ENCODE assay signal across 18 mouse cellular contexts in the genomic region with DNA sequence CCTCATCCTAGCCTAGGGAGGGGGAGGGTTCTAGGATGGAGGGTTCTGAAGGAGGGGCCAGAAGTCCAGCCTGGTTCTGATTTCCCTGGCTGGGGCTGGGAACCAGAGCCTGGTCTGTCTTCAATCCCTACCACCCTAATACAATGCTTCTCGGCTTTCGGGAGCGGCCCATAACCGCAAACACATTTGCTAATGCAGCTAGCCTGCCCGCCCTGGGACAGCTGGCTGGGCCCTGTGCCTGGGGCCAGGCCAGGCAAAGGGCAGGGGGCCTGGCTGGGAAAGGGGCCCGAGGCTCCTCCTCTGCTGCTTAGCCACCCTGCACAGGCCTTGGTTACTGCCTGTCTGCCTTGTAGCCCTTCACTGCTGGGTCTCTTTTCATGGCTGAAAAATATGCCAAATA.
DNase-seq lines count a peak whose midpoint lies in the region; ATAC-seq and TF ChIP-seq lines count a peak whose summit lies in the region.
"Had no signal": no experiment of that assay in that cellular context is flagged by ENCODE, and none has a peak within 500 bp of the region (broad histone marks: within the 10 kb centered on the region; RNA-seq: fewer than 3 reads in every experiment).

No protein-coding gene starts in this region.

- H3K4me1 ChIP-seq in lung, embryonic 15.5 days = peaks cover 10% of the 10 kb centered on the region; the same call in 1 of the 2 replicates
- peaks cover 37% of the 10 kb centered on the region for H3K4me1 ChIP-seq in embryonic facial prominence, embryonic 10.5 days
- H3K4me1 ChIP-seq in limb, embryonic 10.5 days = peaks cover 47% of the 10 kb centered on the region
- H3K4me1 ChIP-seq: liver, embryonic 13.5 days had no signal

- peak; percentile 26 for DNase-seq in gastrocnemius, adult 2 months
- no peak for DNase-seq in gastrocnemius, postnatal 10 days
- no peak for DNase-seq in lung, postnatal 25 days (ENCODE audit: low spot score)
- peak; percentile 54 for DNase-seq in embryonic facial prominence, embryonic 10.5 days (ENCODE audit: low spot score)
- DNase-seq in limb, embryonic 10.5 days (ENCODE audit: low spot score) = no peak
- no peak for DNase-seq in adrenal gland, adult 18-20 months (ENCODE audit: low spot score in 2 of 2)
- DNase-seq in left cerebral cortex, postnatal 25 days (ENCODE audit: low spot score in 2 of 2) = no peak
- DNase-seq: adrenal gland, postnatal 36 days; cerebellum, postnatal 25 days; heart, adult 18-20 months; heart, postnatal 10 days; kidney, postnatal 4 days; layer of hippocampus, postnatal 36 days; liver, embryonic 13.5 days; right cerebral cortex, postnatal 14 days; thymus, adult 18-20 months had no signal

- TF ChIP-seq CTCF in gastrocnemius, adult 2 months (IDR thresholded peaks at IDR 0.05) = no peak

- H3K9me3 ChIP-seq in lung, embryonic 15.5 days = no peaks in the 10 kb centered on the region
- no peaks in the 10 kb centered on the region for H3K9me3 ChIP-seq in embryonic facial prominence, embryonic 10.5 days
- H3K9me3 ChIP-seq in limb, embryonic 10.5 days (replicated peaks) = no peaks in the 10 kb centered on the region
- H3K9me3 ChIP-seq: liver, embryonic 13.5 days had no signal

- H3K36me3 ChIP-seq in lung, embryonic 15.5 days = no peaks in the 10 kb centered on the region
- H3K36me3 ChIP-seq in embryonic facial prominence, embryonic 10.5 days (replicated peaks) = no peaks in the 10 kb centered on the region
- H3K36me3 ChIP-seq in limb, embryonic 10.5 days = no peaks in the 10 kb centered on the region
- H3K36me3 ChIP-seq: liver, embryonic 13.5 days had no signal

- no peak overlapping the region for H3K4me2 ChIP-seq in lung, embryonic 15.5 days
- H3K4me2 ChIP-seq: liver, embryonic 13.5 days had no signal

- H3K27ac ChIP-seq in gastrocnemius, adult 2 months = no peak overlapping the region
- no peak overlapping the region for H3K27ac ChIP-seq in lung, embryonic 15.5 days
- H3K27ac ChIP-seq in embryonic facial prominence, embryonic 10.5 days (replicated peaks) = peak overlapping the region; percentile 67; the same call in 1 of the 2 replicates
- peak overlapping the region; percentile 79 for H3K27ac ChIP-seq in limb, embryonic 10.5 days
- H3K27ac ChIP-seq: liver, embryonic 13.5 days had no signal

- H3K9ac ChIP-seq in lung, embryonic 15.5 days = no peak overlapping the region
- H3K9ac ChIP-seq: liver, embryonic 13.5 days had no signal

- H3K4me3 ChIP-seq in gastrocnemius, adult 2 months = no peak overlapping the region
- no peak overlapping the region for H3K4me3 ChIP-seq in lung, embryonic 15.5 days
- no peak overlapping the region for H3K4me3 ChIP-seq in embryonic facial prominence, embryonic 10.5 days
- H3K4me3 ChIP-seq in limb, embryonic 10.5 days = no peak overlapping the region
- H3K4me3 ChIP-seq: liver, embryonic 13.5 days had no signal

- peak; percentile 69; the same call in 1 of the 2 replicates for ATAC-seq in lung, embryonic 15.5 days (ENCODE audit: borderline replicate concordance, extremely low read depth, low FRiP score, low TSS enrichment)
- ATAC-seq: inflammation-experienced regulatory T-cells, adult 6 months had no signal

- intact Hi-C loops in gastrocnemius, adult 2 months (cut with DNase I) = no loop called here
- intact Hi-C loops in left cerebral cortex, postnatal 25 days (cut with DNase I) = no loop called here

- peaks cover 11% of the 10 kb centered on the region; the same call in 1 of the 2 replicates for H3K27me3 ChIP-seq in lung, embryonic 15.5 days
- peaks cover 100% of the 10 kb centered on the region for H3K27me3 ChIP-seq in embryonic facial prominence, embryonic 10.5 days (replicated peaks; ENCODE audit: low read depth, poor library complexity, severe bottlenecking)
- peaks cover 100% of the 10 kb centered on the region for H3K27me3 ChIP-seq in limb, embryonic 10.5 days (ENCODE audit: low read depth, poor library complexity, severe bottlenecking)

- 55% methylated on average over 6 of the region's 6 CpGs for WGBS in lung, embryonic 15.5 days
- WGBS in embryonic facial prominence, embryonic 10.5 days = 52% methylated on average over 6 of the region's 6 CpGs
- WGBS in limb, embryonic 10.5 days = 34% methylated on average over 6 of the region's 6 CpGs

Comparison
In these comparisons a context has a peak if more than half of its experiments do, and no peak if none do; other contexts are left out.
1. DNase-seq: peak in gastrocnemius, adult 2 months (single experiment) and embryonic facial prominence, embryonic 10.5 days (single experiment); none in gastrocnemius, postnatal 10 days (single experiment), lung, postnatal 25 days (single experiment), limb, embryonic 10.5 days (single experiment), adrenal gland, adult 18-20 months (0 of 2) and left cerebral cortex, postnatal 25 days (0 of 2).
2. H3K27ac ChIP-seq: peak in embryonic facial prominence, embryonic 10.5 days (single experiment) and limb, embryonic 10.5 days (single experiment); none in gastrocnemius, adult 2 months (single experiment) and lung, embryonic 15.5 days (single experiment).